ENCODE assay signal across 17 mouse cellular contexts in the genomic region with DNA sequence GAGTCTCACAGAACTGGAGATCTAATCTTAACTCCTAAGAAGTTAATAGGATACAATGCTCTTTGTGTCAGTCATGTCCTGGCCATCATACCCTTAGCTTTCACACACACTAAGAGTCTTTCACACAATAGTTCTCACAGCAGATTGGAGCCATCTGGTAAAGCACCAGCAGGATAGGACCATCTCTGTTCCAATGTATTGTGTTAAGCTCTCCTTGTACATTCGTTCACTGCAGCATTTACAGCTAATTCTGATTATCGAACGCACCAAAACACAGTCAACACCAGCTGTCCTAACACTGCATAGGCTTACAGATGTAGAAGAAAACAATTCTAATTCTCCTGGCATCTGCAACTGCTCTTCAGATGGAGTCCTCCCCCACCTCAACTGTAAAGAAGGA. TPM values are rescaled to one million over a fixed set of nuclear protein-coding genes. Genes with fewer than 3 reads are reported as not detected.
"Had no signal": no experiment of that assay in that cellular context is flagged by ENCODE, and none has a peak within 500 bp of the region (broad histone marks: within the 10 kb centered on the region; RNA-seq: fewer than 3 reads in every experiment).

No protein-coding gene starts in this region.

- DNase-seq: kidney, adult 2 months; kidney, postnatal 25 days; liver, embryonic 13.5 days; lung, adult 2 months; lung, postnatal 14 days; lung, postnatal 4 days; midbrain, embryonic 14.5 days; right cerebral cortex, postnatal 4 days; thymus, postnatal 25 days had no signal

- H3K27ac ChIP-seq: kidney, postnatal 0 days; left cerebral cortex, adult 2 months; liver, embryonic 13.5 days; stomach, embryonic 15.5 days had no signal

- H3K4me3 ChIP-seq: left cerebral cortex, adult 2 months; liver, embryonic 13.5 days; stomach, embryonic 15.5 days had no signal

- H3K4me2 ChIP-seq: liver, embryonic 13.5 days; midbrain, embryonic 11.5 days; stomach, embryonic 15.5 days had no signal

- H3K9me3 ChIP-seq: liver, embryonic 13.5 days; stomach, embryonic 15.5 days had no signal

- H3K9ac ChIP-seq: liver, embryonic 13.5 days; stomach, embryonic 15.5 days had no signal

- H3K4me1 ChIP-seq: stomach, embryonic 15.5 days had no signal

- H3K27me3 ChIP-seq: liver, embryonic 13.5 days; stomach, embryonic 15.5 days had no signal

- ATAC-seq: intestine, postnatal 0 days had no signal

RNA-seq across cellular contexts. Expression of a gene that starts 32.2 kb away (rescaled TPM):
- total RNA-seq: megakaryocyte progenitor cell, adult 5-6 weeks; megakaryocyte-erythroid progenitor cell, adult 5-6 weeks had no signal
- polyA plus RNA-seq: liver, adult 2 months had no signal
